Mouse (Mus musculus) MEL (cell line): Measurements from ENCODE around the gene Nr2f2. TPM values are rescaled to one million over a fixed set of nuclear protein-coding genes. Genes with fewer than 3 reads are reported as not detected.

Experiments
- DNase-seq: peaks from one replicate; pipeline ENCODE4 v3.0.0; 2011; ENCODE audit warnings: low read depth, low spot score
- H3K27ac ChIP-seq: 2 replicates; pipeline ENCODE4 v1.5.1; 2012; ENCODE audit warnings: low read depth, mild to moderate bottlenecking, control low read depth, low read length, moderate library complexity; ENCODE audit not compliant: control insufficient read depth
- H3K27me3 ChIP-seq, 2 experiments: fragments of 150-350 bp in 1 of 2; sonication (generic) in 1 of 2; 2 replicates each; pipeline ENCODE4 v1.6.1; 2012; ENCODE audit warnings: low read length in 2 of 2, mild to moderate bottlenecking in 2 of 2, improper control_type of control experiment in 1 of 2, moderate library complexity in 1 of 2; ENCODE audit not compliant: insufficient read depth in 2 of 2, control insufficient read depth in 1 of 2
- H3K36me3 ChIP-seq, 2 experiments: 2 replicates each; pipeline ENCODE4 v1.6.1; 2012 to 2014; ENCODE audit warnings: low read length in 2 of 2, improper control_type of control experiment in 1 of 2, inconsistent platforms in 1 of 2, mild to moderate bottlenecking in 1 of 2; ENCODE audit not compliant: insufficient read depth in 2 of 2, control insufficient read depth in 1 of 2
- H3K4me1 ChIP-seq, 2 experiments: fragments of 150-350 bp in 1 of 2; sonication (generic) in 1 of 2; 2 replicates each; pipeline ENCODE4 v1.6.1; 2012; ENCODE audit warnings: low read length in 2 of 2, improper control_type of control experiment in 1 of 2, mild to moderate bottlenecking in 1 of 2; ENCODE audit not compliant: insufficient read depth in 2 of 2, control insufficient read depth in 1 of 2
- H3K4me3 ChIP-seq, 2 experiments: fragments of 150-350 bp in 1 of 2; sonication (generic) in 1 of 2; 2 replicates each; pipeline ENCODE4 v1.5.1; 2012; ENCODE audit warnings: low read depth in 2 of 2, low read length in 2 of 2, mild to moderate bottlenecking in 2 of 2, moderate library complexity in 2 of 2, control low read depth in 1 of 2, improper control_type of control experiment in 1 of 2; ENCODE audit not compliant: control insufficient read depth in 1 of 2, insufficient read depth in 1 of 2
- H3K79me2 ChIP-seq: 2 replicates; pipeline ENCODE4 v1.6.1; 2012; ENCODE audit warnings: mild to moderate bottlenecking, low read length, moderate library complexity; ENCODE audit not compliant: control insufficient read depth, poor library complexity, insufficient read depth
- H3K9ac ChIP-seq: 2 replicates; pipeline ENCODE4 v1.6.1; 2012; ENCODE audit warnings: low read depth, mild to moderate bottlenecking, control low read depth, low read length, moderate library complexity; ENCODE audit not compliant: control insufficient read depth, poor library complexity, severe bottlenecking
- H3K9me3 ChIP-seq: fragments of 150-350 bp; sonication (generic); replicated peaks from 2 replicates; pipeline ENCODE4 v1.6.1; 2012; ENCODE audit warnings: mild to moderate bottlenecking, low read length, improper control_type of control experiment, moderate library complexity; ENCODE audit not compliant: insufficient read depth
- BHLHE40 ChIP-seq: IDR thresholded peaks from 2 replicates; pipeline ENCODE4 v1.6.1; 2012; ENCODE audit warnings: low read depth, mild to moderate bottlenecking, inconsistent platforms, low read length, improper control_type of control experiment, borderline replicate concordance
- CHD1 ChIP-seq: IDR thresholded peaks from 2 replicates; pipeline ENCODE4 v1.6.1; 2012; ENCODE audit warnings: low read depth, mild to moderate bottlenecking, inconsistent platforms, low read length, improper control_type of control experiment
- CHD2 ChIP-seq: IDR thresholded peaks from 2 replicates; pipeline ENCODE4 v1.6.1; 2011; ENCODE audit warnings: low read length, improper control_type of control experiment
- CTCF ChIP-seq, 3 experiments: IDR thresholded peaks in 2 of 3; conservative IDR thresholded peaks in 1 of 3; 2 replicates each; pipeline ENCODE4 v1.5.1; 2011 to 2012; ENCODE audit warnings: low read length in 3 of 3, low read depth in 2 of 3, mild to moderate bottlenecking in 2 of 3, improper control_type of control experiment in 1 of 3, inconsistent platforms in 1 of 3, mixed read lengths in 1 of 3, moderate library complexity in 1 of 3; ENCODE audit not compliant: control insufficient read depth in 1 of 3, insufficient read depth in 1 of 3, poor library complexity in 1 of 3, severe bottlenecking in 1 of 3
- E2F4 ChIP-seq: IDR thresholded peaks from 2 replicates; pipeline ENCODE4 v1.6.1; 2011; ENCODE audit warnings: low read depth, low read length, improper control_type of control experiment, borderline replicate concordance
- ELF1 ChIP-seq: IDR thresholded peaks from 2 replicates; pipeline ENCODE4 v1.6.1; 2014; ENCODE audit warnings: low read depth, mild to moderate bottlenecking, inconsistent platforms, low read length, improper control_type of control experiment, moderate library complexity
- EP300 ChIP-seq, 2 experiments: IDR thresholded peaks; 2 replicates each; pipeline ENCODE4 v1.6.1; 2011; ENCODE audit warnings: improper control_type of control experiment in 2 of 2, low read length in 2 of 2, low read depth in 1 of 2, mild to moderate bottlenecking in 1 of 2
- ETS1 ChIP-seq: IDR thresholded peaks from 2 replicates; pipeline ENCODE4 v1.6.1; 2012; ENCODE audit warnings: low read depth, mild to moderate bottlenecking, inconsistent platforms, low read length, improper control_type of control experiment, moderate library complexity
- GABPA ChIP-seq: IDR thresholded peaks from 2 replicates; pipeline ENCODE4 v1.6.1; 2012; ENCODE audit warnings: low read depth, mild to moderate bottlenecking, inconsistent platforms, low read length, improper control_type of control experiment, moderate library complexity
- GATA1 ChIP-seq: IDR thresholded peaks from 2 replicates; pipeline ENCODE4 v1.6.1; 2011; ENCODE audit warnings: low read depth, low read length, improper control_type of control experiment
- HCFC1 ChIP-seq: IDR thresholded peaks from 2 replicates; pipeline ENCODE4 v1.6.1; 2012; ENCODE audit warnings: low read depth, mild to moderate bottlenecking, inconsistent platforms, low read length, improper control_type of control experiment, moderate library complexity
- JUND ChIP-seq: IDR thresholded peaks from 2 replicates; pipeline ENCODE4 v1.6.1; 2011; ENCODE audit warnings: low read depth, mild to moderate bottlenecking, improper control_type of control experiment, low read length
- KAT2A ChIP-seq: conservative IDR thresholded peaks from 2 replicates; pipeline ENCODE4 v1.6.1; 2012; ENCODE audit warnings: low read depth, low read length, improper control_type of control experiment, inconsistent platforms
- MAFK ChIP-seq: IDR thresholded peaks from 2 replicates; pipeline ENCODE4 v1.6.1; 2011; ENCODE audit warnings: low read depth, mild to moderate bottlenecking, low read length, improper control_type of control experiment, borderline replicate concordance
- MAZ ChIP-seq: IDR thresholded peaks from 2 replicates; pipeline ENCODE4 v1.6.1; 2012; ENCODE audit warnings: low read depth, mild to moderate bottlenecking, inconsistent platforms, low read length, improper control_type of control experiment
- MEF2A ChIP-seq: IDR thresholded peaks from 2 replicates; pipeline ENCODE4 v1.6.1; 2014; ENCODE audit warnings: low read depth, mild to moderate bottlenecking, inconsistent platforms, low read length, improper control_type of control experiment; ENCODE audit not compliant: poor library complexity, insufficient replicate concordance, severe bottlenecking; ENCODE audit errors: extremely low read depth
- MXI1 ChIP-seq: IDR thresholded peaks from 2 replicates; pipeline ENCODE4 v1.6.1; 2011; ENCODE audit warnings: mild to moderate bottlenecking, low read depth, low read length, improper control_type of control experiment
- MYC ChIP-seq: IDR thresholded peaks from 2 replicates; pipeline ENCODE4 v1.6.1; 2011; ENCODE audit warnings: low read depth, mild to moderate bottlenecking, low read length, improper control_type of control experiment, moderate library complexity
- NELFE ChIP-seq: IDR thresholded peaks from 2 replicates; pipeline ENCODE4 v1.6.1; 2011; ENCODE audit warnings: low read depth, low read length, improper control_type of control experiment
- POLR2A ChIP-seq, 2 experiments: IDR thresholded peaks; 2 replicates each; pipeline ENCODE4 v1.6.1; 2011 to 2012; ENCODE audit warnings: low read length in 2 of 2, mild to moderate bottlenecking in 2 of 2, control low read depth in 1 of 2, improper control_type of control experiment in 1 of 2, low read depth in 1 of 2, moderate library complexity in 1 of 2; ENCODE audit not compliant: control insufficient read depth in 1 of 2, insufficient read depth in 1 of 2, poor library complexity in 1 of 2
- POLR2AphosphoS5 ChIP-seq: IDR thresholded peaks from 2 replicates; pipeline ENCODE4 v1.6.1; 2012; ENCODE audit warnings: low read depth, borderline replicate concordance, mild to moderate bottlenecking, inconsistent platforms, low read length, moderate library complexity, mixed read lengths
- SIN3A ChIP-seq: IDR thresholded peaks from 2 replicates; pipeline ENCODE4 v1.6.1; 2012; ENCODE audit warnings: low read length, improper control_type of control experiment, inconsistent platforms
- TAL1 ChIP-seq: IDR thresholded peaks from 2 replicates; pipeline ENCODE4 v1.6.1; 2012; ENCODE audit warnings: mild to moderate bottlenecking, inconsistent platforms, low read length, moderate library complexity, mixed read lengths
- TCF12 ChIP-seq: IDR thresholded peaks from 2 replicates; pipeline ENCODE4 v1.6.1; 2014; ENCODE audit warnings: low read depth, mild to moderate bottlenecking, inconsistent platforms, low read length, improper control_type of control experiment, moderate library complexity
- USF1 ChIP-seq: IDR thresholded peaks from 2 replicates; pipeline ENCODE4 v1.6.1; 2014; ENCODE audit warnings: low read depth, mild to moderate bottlenecking, inconsistent platforms, low read length, improper control_type of control experiment, moderate library complexity
- USF2 ChIP-seq, 2 experiments: IDR thresholded peaks; 2 replicates each; pipeline ENCODE4 v1.6.1; 2011 to 2012; ENCODE audit warnings: improper control_type of control experiment in 2 of 2, low read length in 2 of 2, borderline replicate concordance in 1 of 2, inconsistent platforms in 1 of 2, low read depth in 1 of 2, mild to moderate bottlenecking in 1 of 2; ENCODE audit not compliant: insufficient read depth in 1 of 2
- ZC3H11A ChIP-seq: IDR thresholded peaks from 2 replicates; pipeline ENCODE4 v1.6.1; 2012; ENCODE audit warnings: low read depth, mild to moderate bottlenecking, inconsistent platforms, low read length, improper control_type of control experiment
- ZNF384 ChIP-seq: IDR thresholded peaks from 2 replicates; pipeline ENCODE4 v1.6.1; 2012; ENCODE audit warnings: low read depth, mild to moderate bottlenecking, inconsistent platforms, low read length, improper control_type of control experiment
- polyA plus RNA-seq, 2 experiments: library from polyadenylated mRNA; stranded (reverse) in 1 of 2; unstranded in 1 of 2; fragments of >175 nt in 1 of 2; fragments of >200 nt in 1 of 2; gene quantifications; 2 replicates each; pipeline versions ENCODE4 v1.2.1 to v1.2.4; 2012; ENCODE audit warnings: low replicate concordance in 2 of 2, low read depth in 1 of 2; ENCODE audit not compliant: insufficient read length in 2 of 2, insufficient read depth in 1 of 2, missing spikeins in 1 of 2
- total RNA-seq: library from RNA; depleted of rRNA; stranded (reverse); fragments of 300-350 nt; gene quantifications from 2 replicates; pipeline ENCODE4 v1.2.3, GENCODE M21; 2012

The Nr2f2 gene
- total and polyA plus RNA-seq, 3 experiments, result not detected

DNA sequence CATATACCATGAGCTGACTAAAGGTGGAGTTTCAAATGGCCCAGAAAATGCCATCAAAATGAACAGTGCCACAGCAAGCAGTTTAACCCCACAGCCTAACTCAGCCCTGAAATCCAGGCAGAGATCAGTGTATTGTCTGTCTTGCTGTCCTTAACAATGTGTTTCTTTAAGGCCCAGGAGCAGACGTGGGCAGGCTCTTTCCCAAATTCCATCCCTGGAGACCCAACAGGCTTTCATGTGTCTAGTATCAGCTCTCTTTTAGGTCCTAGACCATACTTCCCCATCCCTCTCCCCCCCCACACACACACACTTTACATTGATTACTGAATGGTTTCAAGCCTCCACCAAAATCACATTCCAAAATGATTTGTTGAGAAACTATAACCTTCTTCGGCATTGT lies 24.5 kb downstream of the Nr2f2 start:
- Histone ChIP-seq H3K4me3 (no peak overlapping the region), H3K36me3 (no peaks in the 10 kb centered on the region), H3K4me1 (no peaks in the 10 kb centered on the region), H3K79me2 (no peaks in the 10 kb centered on the region), H3K9ac (no peak overlapping the region), H3K27me3 (no peaks in the 10 kb centered on the region), H3K9me3 (no peaks in the 10 kb centered on the region), H3K27ac (no peak overlapping the region)
- DNase-seq, result no peak
- TF ChIP-seq POLR2A (IDR thresholded peaks at IDR 0.05; ENCODE audit: control insufficient read depth in 1 of 2, insufficient read depth in 1 of 2, low read depth in 1 of 2, low read length in 2 of 2, poor library complexity in 1 of 2) (no peak), NELFE (no peak), ZNF384 (no peak), GABPA (no peak), MXI1 (no peak), EP300 (IDR thresholded peaks at IDR 0.05; ENCODE audit: low read depth in 1 of 2, low read length in 2 of 2) (no peak), ETS1 (no peak), KAT2A (no peak), MAZ (no peak), JUND (no peak), CHD1 (no peak), ZC3H11A (no peak), MAFK (no peak), E2F4 (no peak)

DNA sequence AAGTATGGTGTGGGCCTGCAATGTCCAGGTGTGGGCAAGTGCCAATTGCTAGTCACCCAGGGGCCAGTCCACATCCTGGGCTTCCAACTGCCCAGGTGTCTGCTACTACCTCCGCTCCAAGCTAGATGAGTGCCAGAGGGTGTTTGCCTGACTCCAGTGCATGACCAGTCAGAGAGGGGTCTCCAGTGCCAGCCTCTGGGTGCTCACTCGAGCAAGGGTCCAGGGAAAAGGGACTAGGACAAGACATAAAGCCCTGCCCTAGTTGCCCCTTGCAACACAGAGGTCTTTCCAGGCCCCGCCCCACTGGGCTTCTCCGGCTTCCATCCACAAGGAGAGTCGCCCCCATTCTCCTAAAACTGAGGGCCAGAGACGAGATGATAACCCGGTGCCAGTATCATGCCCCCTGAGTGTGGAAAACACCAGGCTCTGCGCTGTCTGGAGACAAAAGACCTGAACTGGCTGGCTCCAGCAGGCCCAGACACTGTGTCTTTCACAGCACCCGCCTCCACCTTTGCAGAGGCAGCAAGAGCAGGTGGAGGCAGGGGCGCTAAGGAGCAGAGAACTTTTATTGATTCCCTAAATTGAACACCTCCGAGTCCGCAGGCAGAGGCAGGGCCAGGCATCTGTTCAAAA lies 26.4 kb downstream of the Nr2f2 start:
- H3K36me3 ChIP-seq, result no peaks in the 10 kb centered on the region
- TF ChIP-seq MXI1 (no peak), ELF1 (no peak), SIN3A (no peak), JUND (no peak), MAFK (no peak), USF1 (no peak), ZNF384 (no peak), MEF2A (no peak), CHD2 (no peak), TAL1 (no peak), BHLHE40 (no peak), CTCF (IDR thresholded peaks at IDR 0.05 in 2 of 3, conservative IDR thresholded peaks at IDR 0.05 in 1 of 3; ENCODE audit: control insufficient read depth in 1 of 3, insufficient read depth in 1 of 3, low read depth in 2 of 3, low read length in 3 of 3, poor library complexity in 1 of 3, severe bottlenecking in 1 of 3) (no peak), HCFC1 (no peak), POLR2AphosphoS5 (no peak), USF2 (IDR thresholded peaks at IDR 0.05; ENCODE audit: borderline replicate concordance in 1 of 2, insufficient read depth in 1 of 2, low read depth in 1 of 2, low read length in 2 of 2) (no peak), CHD1 (no peak), MYC (no peak), TCF12 (no peak), KAT2A (no peak), GATA1 (no peak)
- TF ChIP-seq, all 39 proteins: peak for 0
- H3K9ac ChIP-seq, result no peak overlapping the region
- no peak overlapping the region for H3K4me3 ChIP-seq
- no peaks in the 10 kb centered on the region for H3K9me3 ChIP-seq
- no peaks in the 10 kb centered on the region for H3K79me2 ChIP-seq
- no peak for DNase-seq
- H3K27me3 ChIP-seq, result no peaks in the 10 kb centered on the region
- H3K4me1 ChIP-seq, result no peaks in the 10 kb centered on the region
- H3K27ac ChIP-seq, result no peak overlapping the region
